Mouse (Mus musculus) kidney, adult 2 months (tissue): Measurements from ENCODE around the gene Ccdc171.

Experiments
- CTCF ChIP-seq: fragments of 200-500 bp; conservative IDR thresholded peaks from 2 replicates; pipeline ENCODE4 v1.5.1; 2011; ENCODE audit warnings: low read depth, mild to moderate bottlenecking, control low read depth, low read length, moderate library complexity, mixed read lengths; ENCODE audit not compliant: insufficient read depth, insufficient read length
- POLR2A ChIP-seq: fragments of 200-500 bp; IDR thresholded peaks from one replicate; pipeline ENCODE4 v1.6.1; 2011; ENCODE audit warnings: low read depth, low read length, control low read depth

- no peak for TF ChIP-seq CTCF
- TF ChIP-seq POLR2A: no peak
These were observed 42.1 kb downstream of the Ccdc171 start for GRCm38 (mm10) chr4:83567190-83568113.
